Mouse (Mus musculus) layer of hippocampus, postnatal 25 days (tissue): ENCODE results near the gene Grb10. TPM values are rescaled to one million over a fixed set of nuclear protein-coding genes. Genes with fewer than 3 reads are reported as not detected.

Source experiments
- DNase-seq, 2 experiments: peaks; one replicate each; pipeline ENCODE4 v3.0.0; 2022; ENCODE audit warnings: mixed read lengths in 2 of 2, low spot score in 1 of 2; ENCODE audit errors: extremely low spot score in 1 of 2
- total RNA-seq, 2 experiments: library from RNA; stranded (reverse); gene quantifications; 2 replicates each; pipeline ENCODE4 v1.2.3; 2021

The Grb10 gene
- total RNA-seq, 2 experiments from 2014 or later: 21.6 to 22.0 TPM

- no peak for DNase-seq
These were observed 89.5 kb downstream of the Grb10 start for GRCm38 (mm10) chr11:11948988-11949365.

GRCm38 (mm10) chr11:11948321-11948987 lies 90.0 kb downstream of the Grb10 start:
- DNase-seq: no peak

- no peak for DNase-seq
These were observed 90.6 kb downstream of the Grb10 start for GRCm38 (mm10) chr11:11947857-11948256.

GRCm38 (mm10) chr11:11945766-11946165 lies 92.7 kb downstream of the Grb10 start:
- no peak for DNase-seq

- DNase-seq: no peak
These were observed 93.7 kb downstream of the Grb10 start for GRCm38 (mm10) chr11:11944814-11945213.

- DNase-seq: no peak
These were observed 94.5 kb downstream of the Grb10 start for GRCm38 (mm10) chr11:11944082-11944349.

GRCm38 (mm10) chr11:11943240-11944081 lies 95.0 kb downstream of the Grb10 start:
- DNase-seq: no peak

- no peak for DNase-seq
These were observed 95.9 kb downstream of the Grb10 start for GRCm38 (mm10) chr11:11942320-11943217.

- no peak for DNase-seq
These were observed 97.4 kb downstream of the Grb10 start for GRCm38 (mm10) chr11:11940833-11941681.

- DNase-seq: no peak
These were observed 98.9 kb downstream of the Grb10 start for GRCm38 (mm10) chr11:11939611-11940010.

GRCm38 (mm10) chr11:11938591-11938990 lies 99.9 kb downstream of the Grb10 start:
- no peak for DNase-seq

GRCm38 (mm10) chr11:11937340-11938030 lies 101.0 kb downstream of the Grb10 start:
- no peak for DNase-seq

GRCm38 (mm10) chr11:11934808-11935207 lies 103.7 kb downstream of the Grb10 start:
- no peak for DNase-seq

GRCm38 (mm10) chr11:11932102-11932789 lies 106.2 kb downstream of the Grb10 start:
- DNase-seq: no peak

GRCm38 (mm10) chr11:11931688-11932087 lies 106.8 kb downstream of the Grb10 start:
- DNase-seq: no peak

- no peak for DNase-seq
These were observed 108.0 kb downstream of the Grb10 start for GRCm38 (mm10) chr11:11930527-11930926.

GRCm38 (mm10) chr11:11929059-11929458 lies 109.4 kb downstream of the Grb10 start:
- no peak for DNase-seq

- DNase-seq: no peak
These were observed 109.9 kb downstream of the Grb10 start for GRCm38 (mm10) chr11:11928586-11928985.

- no peak for DNase-seq
These were observed 114.6 kb downstream of the Grb10 start for GRCm38 (mm10) chr11:11923900-11924299.
